Mouse (Mus musculus) limb, embryonic 11.5 days (tissue): Measurements from ENCODE around the gene Spats1. TPM values are rescaled to one million over a fixed set of nuclear protein-coding genes. Genes with fewer than 3 reads are reported as not detected.
A peak's percentile ranks its signal among the peaks of the same experiment; 100 is the strongest.

Source experiments
- ATAC-seq: fragments of 200-750 bp; cut with Nextera tagmentation; 2 replicates; pipeline ENCODE4 v1.8.0; 2017; ENCODE audit warnings: low read depth; ENCODE audit not compliant: insufficient number of reproducible peaks, low FRiP score, low TSS enrichment
- DNase-seq: peaks from one replicate; pipeline ENCODE4 v3.0.0-alpha.2; 2015; ENCODE audit warnings: low spot score
- H3K27ac ChIP-seq: fragments of 300-500 bp; sonication (generic); replicated peaks from 2 replicates; pipeline ENCODE4 v1.5.1; 2014; ENCODE audit warnings: low read depth, mild to moderate bottlenecking, low read length
- H3K27me3 ChIP-seq: fragments of 300-500 bp; sonication (generic); 2 replicates; pipeline ENCODE4 v1.6.1; 2014; ENCODE audit warnings: mild to moderate bottlenecking, low read length, mixed read lengths; ENCODE audit not compliant: control insufficient read depth, insufficient read depth
- H3K36me3 ChIP-seq: fragments of 300-500 bp; sonication (generic); 2 replicates; pipeline ENCODE4 v1.6.1; 2014; ENCODE audit warnings: mild to moderate bottlenecking, low read length, moderate library complexity, mixed read lengths; ENCODE audit not compliant: control insufficient read depth, insufficient read depth
- H3K4me1 ChIP-seq: fragments of 300-500 bp; sonication (generic); 2 replicates; pipeline ENCODE4 v1.6.1; 2014; ENCODE audit warnings: low read length, mixed read lengths; ENCODE audit not compliant: control insufficient read depth, insufficient read depth
- H3K4me2 ChIP-seq: fragments of 300-500 bp; sonication (generic); 2 replicates; pipeline ENCODE4 v1.6.1; 2014; ENCODE audit warnings: low read depth, mild to moderate bottlenecking, moderate library complexity; ENCODE audit not compliant: severe bottlenecking
- H3K4me3 ChIP-seq: fragments of 300-500 bp; sonication (generic); 2 replicates; pipeline ENCODE4 v1.5.1; 2014; ENCODE audit warnings: low read depth, low read length
- H3K9ac ChIP-seq: fragments of 300-500 bp; sonication (generic); 2 replicates; pipeline ENCODE4 v1.6.1; 2014; ENCODE audit warnings: mild to moderate bottlenecking, low read length
- H3K9me3 ChIP-seq: fragments of 300-500 bp; sonication (generic); 2 replicates; pipeline ENCODE4 v1.6.1; 2016; ENCODE audit warnings: low read length; ENCODE audit not compliant: control insufficient read depth
- WGBS: fragments of 180-500 bp; shearing (Covaris S2); extraction: QIAGEN DNeasy Blood & Tissue Kit; methylation state at CpG from one replicate; pipeline ENCODE4 v1.1.7; 2014; 5-methylcytosine and 5-hydroxymethylcytosine counted together
- polyA plus RNA-seq: library from polyadenylated mRNA; unstranded; fragments of >200 nt; fragmentation: Nextera tagmentation; extraction: Ambion mirVana; gene quantifications from 2 replicates; pipeline ENCODE4 v1.2.1, GENCODE M21; 2014

The Spats1 gene
- polyA plus RNA-seq, 1 experiment from 2014 or later: 0.77 TPM

DNA sequence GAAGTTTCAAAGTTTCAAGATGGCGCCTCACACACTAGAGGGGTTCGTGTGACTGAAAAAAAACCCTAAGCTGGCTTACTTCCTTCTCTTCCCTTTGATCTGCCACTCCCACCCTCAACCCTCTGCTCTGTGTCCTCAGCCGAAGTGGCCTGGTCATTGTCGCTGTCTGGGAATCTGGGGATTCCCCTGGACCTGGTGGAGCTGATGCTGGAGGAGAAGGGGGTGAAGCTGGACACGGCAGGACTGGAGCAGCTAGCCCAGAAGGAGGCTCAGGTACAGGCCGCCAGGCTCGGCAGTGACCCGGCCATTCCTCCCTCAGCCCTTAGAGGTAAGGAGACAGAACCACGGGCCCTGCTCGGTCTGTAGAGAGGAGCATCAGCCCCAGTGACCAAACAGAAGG lies 40.6 kb upstream of the Spats1 start:
- Histone ChIP-seq H3K4me1 (no peaks in the 10 kb centered on the region), H3K4me3 (no peak overlapping the region), H3K27me3 (no peaks in the 10 kb centered on the region), H3K4me2 (no peak overlapping the region), H3K9me3 (no peaks in the 10 kb centered on the region), H3K36me3 (no peaks in the 10 kb centered on the region), H3K27ac (no peak overlapping the region), H3K9ac (no peak overlapping the region)
- DNase-seq (no peak), ATAC-seq (no peak)
- WGBS: 85% methylated on average over 10 of the region's 10 CpGs

DNA sequence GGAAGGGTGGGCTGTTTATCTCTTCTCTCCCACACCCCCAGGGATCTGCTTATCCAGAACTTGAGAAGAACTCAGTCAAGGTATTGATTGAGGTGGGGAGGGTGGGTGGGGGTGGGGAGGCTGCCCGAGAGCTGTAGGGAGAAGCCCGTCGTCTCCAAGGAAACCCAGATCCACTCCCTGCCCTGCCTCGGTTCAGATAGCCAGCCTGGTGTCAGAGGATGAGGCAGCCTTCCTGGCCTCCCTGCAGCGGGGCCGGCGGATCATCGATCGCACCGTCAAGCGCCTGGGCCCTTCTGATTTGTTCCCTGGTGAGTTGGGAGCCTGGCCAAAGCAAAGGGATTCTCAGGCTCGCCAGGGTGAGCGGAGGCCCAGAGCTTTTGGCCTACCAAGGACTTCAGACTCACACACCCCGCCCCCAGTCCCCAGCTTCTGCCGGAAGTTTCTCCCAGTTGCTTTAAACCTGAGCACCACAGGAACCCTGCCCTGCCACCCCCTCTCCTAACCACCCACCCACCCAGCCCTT lies 40.0 kb upstream of the Spats1 start:
- Histone ChIP-seq H3K27me3 (no peaks in the 10 kb centered on the region), H3K4me3 (no peak overlapping the region), H3K36me3 (no peaks in the 10 kb centered on the region), H3K9ac (no peak overlapping the region), H3K4me1 (no peaks in the 10 kb centered on the region), H3K27ac (no peak overlapping the region), H3K9me3 (no peaks in the 10 kb centered on the region), H3K4me2 (no peak overlapping the region)
- ATAC-seq (no peak), DNase-seq (no peak)
- 61% methylated on average over 15 of the region's 15 CpGs for WGBS

DNA sequence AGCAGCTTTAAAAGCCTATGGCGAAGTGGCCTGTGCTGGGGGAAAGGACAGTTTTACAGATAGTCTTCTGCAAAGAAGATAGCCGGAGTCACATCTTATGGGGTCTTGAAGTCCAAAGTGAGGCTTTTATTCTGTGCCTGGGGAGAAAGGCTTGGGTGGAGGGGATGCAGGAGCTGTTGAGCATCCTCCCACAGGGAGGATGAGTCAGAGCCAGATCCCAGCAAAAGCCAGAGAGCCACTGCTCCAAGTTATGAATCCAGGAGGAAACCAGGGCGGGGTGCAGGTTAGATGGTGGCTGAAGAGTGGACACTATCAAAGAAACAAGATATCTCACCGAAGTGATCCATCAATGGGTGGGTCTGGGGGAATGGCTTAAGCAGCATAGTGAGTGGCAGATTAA lies 36.5 kb upstream of the Spats1 start:
- DNase-seq: no peak
- Histone ChIP-seq H3K4me2 (no peak overlapping the region), H3K36me3 (peaks cover 5% of the 10 kb centered on the region; the same call in 1 of the 2 replicates), H3K4me1 (peaks cover 4% of the 10 kb centered on the region; the same call in 1 of the 2 replicates), H3K4me3 (no peak overlapping the region), H3K27me3 (no peaks in the 10 kb centered on the region), H3K27ac (no peak overlapping the region), H3K9me3 (no peaks in the 10 kb centered on the region), H3K9ac (no peak overlapping the region)
- ATAC-seq: no peak
- WGBS: 91% methylated on average over 4 of the region's 4 CpGs

DNA sequence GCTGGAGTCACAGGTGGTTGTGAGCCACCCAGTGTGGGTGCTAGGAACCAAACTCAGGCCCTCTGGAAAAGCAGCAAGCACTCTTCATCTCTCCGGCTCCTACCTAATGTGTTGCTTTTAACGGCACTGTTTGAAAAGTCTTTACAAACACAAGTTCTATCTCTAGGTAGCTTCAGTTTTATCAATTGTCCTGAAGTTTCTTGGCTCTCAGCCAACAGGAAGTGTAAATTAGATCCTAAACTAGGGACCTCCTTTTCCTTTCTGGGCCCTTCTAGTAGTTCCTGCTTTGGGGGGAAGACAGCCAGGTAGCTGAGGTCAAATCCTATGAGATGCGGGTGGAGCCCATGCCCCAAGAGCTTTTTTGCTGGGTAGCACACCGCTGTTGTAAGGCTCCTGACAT lies 35.7 kb upstream of the Spats1 start:
- H3K9ac ChIP-seq: no peak overlapping the region
- H3K4me3 ChIP-seq: no peak overlapping the region
- H3K36me3 ChIP-seq: peaks cover 5% of the 10 kb centered on the region; the same call in 1 of the 2 replicates
- DNase-seq (no peak), ATAC-seq (no peak)
- H3K4me2 ChIP-seq: no peak overlapping the region
- no peak overlapping the region for H3K27ac ChIP-seq
- 95% methylated on average over 4 of the region's 4 CpGs for WGBS
- H3K9me3 ChIP-seq: no peaks in the 10 kb centered on the region
- H3K27me3 ChIP-seq: no peaks in the 10 kb centered on the region
- H3K4me1 ChIP-seq: peaks cover 4% of the 10 kb centered on the region; the same call in 1 of the 2 replicates

DNA sequence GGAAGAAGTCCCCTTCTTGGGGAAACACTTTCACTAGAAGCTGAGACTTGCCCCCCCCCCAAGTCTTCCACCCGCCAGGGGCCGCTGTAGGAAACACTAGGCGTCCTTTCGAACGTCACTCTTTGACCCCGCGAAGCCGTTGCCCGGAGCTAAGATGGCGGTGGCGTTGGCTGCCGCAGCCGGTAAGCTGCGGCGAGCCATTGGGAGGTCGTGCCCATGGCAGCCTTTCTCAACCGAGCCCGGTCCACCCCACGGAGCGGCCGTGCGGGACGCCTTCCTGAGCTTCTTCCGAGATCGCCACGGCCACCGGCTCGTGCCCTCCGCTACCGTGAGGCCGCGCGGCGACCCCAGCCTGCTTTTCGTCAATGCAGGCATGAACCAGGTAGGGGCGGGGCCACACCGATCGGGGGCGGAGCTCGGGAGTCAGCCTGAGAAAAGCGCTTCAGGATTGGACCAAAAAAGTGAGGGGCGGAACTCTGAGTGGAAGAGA lies 31.5 kb upstream of the Spats1 start, which contains the start of gene Aars2:
Aars2 (plus strand) TSS at position 142 of the 490 bp plus-strand sequence.
- Histone ChIP-seq H3K27ac (no peak within 1 kb of the TSS; the same call in 1 of the 2 replicates), H3K27me3 (no peaks in the 10 kb centered on the region)
- WGBS: under 1% methylated on average over 42 of the region's 42 CpGs

DNA sequence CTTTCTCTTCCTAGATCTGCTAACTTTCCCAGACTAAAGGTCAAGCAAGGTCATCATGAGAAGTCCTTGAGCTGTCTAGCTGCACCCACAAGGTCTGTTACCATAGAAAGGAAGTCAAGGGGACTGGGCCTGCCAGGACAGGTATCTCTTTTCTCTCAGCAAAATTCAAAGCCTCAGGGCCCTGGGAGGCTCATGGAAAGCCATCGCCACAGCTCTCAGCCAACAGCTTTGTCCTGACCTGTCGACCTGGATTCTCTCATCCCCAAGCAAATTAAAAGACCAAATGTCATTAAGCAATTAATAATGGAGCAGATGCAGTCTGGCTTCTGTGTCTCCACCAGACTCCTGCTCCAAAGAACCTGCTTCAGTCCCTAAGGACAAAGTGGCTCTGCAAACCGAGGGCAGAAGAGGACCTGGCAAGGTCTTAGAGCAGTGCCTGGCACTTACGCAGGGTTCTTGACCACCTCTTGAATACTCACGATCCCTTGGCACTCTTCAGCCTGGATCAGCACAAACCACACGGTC lies 30.8 kb upstream of the Spats1 start:
- no peak overlapping the region for H3K4me3 ChIP-seq
- no peak for DNase-seq
- no peaks in the 10 kb centered on the region for H3K27me3 ChIP-seq
- H3K36me3 ChIP-seq: peaks cover 5% of the 10 kb centered on the region; the same call in 1 of the 2 replicates
- no peak overlapping the region for H3K27ac ChIP-seq
- H3K9me3 ChIP-seq: no peaks in the 10 kb centered on the region
- no peak overlapping the region for H3K9ac ChIP-seq
- no peak for ATAC-seq
- no peak overlapping the region for H3K4me2 ChIP-seq
- WGBS: 76% methylated on average over 6 of the region's 6 CpGs
- H3K4me1 ChIP-seq: peaks cover 4% of the 10 kb centered on the region; the same call in 1 of the 2 replicates

More for the DNA sequence above, 31.5 kb upstream of the Spats1 start, which contains the start of gene Aars2:
- DNase-seq: peak; percentile 96
- H3K9ac ChIP-seq: peak within 1 kb of the TSS; percentile 65
- H3K9me3 ChIP-seq: no peaks in the 10 kb centered on the region
- H3K4me3 ChIP-seq: peak within 1 kb of the TSS; percentile 65
- peaks cover 5% of the 10 kb centered on the region; the same call in 1 of the 2 replicates for H3K36me3 ChIP-seq
- peak within 1 kb of the TSS; percentile 34; the same call in 1 of the 2 replicates for H3K4me2 ChIP-seq
- peaks cover 4% of the 10 kb centered on the region; the same call in 1 of the 2 replicates for H3K4me1 ChIP-seq
- peak; percentile 89 for ATAC-seq

DNA sequence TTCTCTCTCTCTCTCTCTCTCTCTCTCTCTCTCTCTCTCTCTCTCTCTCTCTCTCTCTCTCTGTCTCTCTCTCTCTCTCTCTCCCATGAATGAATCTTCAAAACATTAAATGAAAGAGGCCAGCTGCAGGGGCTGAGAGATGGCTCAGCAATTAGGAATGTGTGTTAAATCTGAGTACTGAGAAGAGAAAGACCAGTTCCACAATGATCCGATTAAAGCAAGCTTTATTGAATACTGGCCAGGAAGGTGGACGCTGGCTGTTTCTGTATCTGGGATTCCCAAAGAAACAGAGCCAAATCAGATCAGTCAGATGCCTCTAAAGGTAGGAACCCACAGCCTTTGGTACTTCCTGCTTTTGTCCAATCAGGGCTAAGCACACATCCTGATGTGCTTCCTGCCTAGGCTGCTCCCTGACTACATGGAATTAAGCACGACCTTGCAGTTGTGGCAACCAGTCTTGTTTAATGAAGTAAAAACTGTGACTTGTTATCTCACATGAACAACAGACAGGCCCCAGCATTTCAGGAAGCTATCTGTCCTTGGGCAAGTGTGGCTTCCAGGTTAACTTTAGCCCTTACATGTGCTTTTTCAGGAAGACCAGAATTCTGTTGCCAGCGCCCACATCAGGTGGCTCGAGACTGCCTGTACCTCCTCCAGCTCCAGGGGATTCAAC lies 28.2 kb upstream of the Spats1 start:
- Histone ChIP-seq H3K4me1 (peaks cover 4% of the 10 kb centered on the region; the same call in 1 of the 2 replicates), H3K9ac (no peak overlapping the region), H3K9me3 (no peaks in the 10 kb centered on the region), H3K27me3 (no peaks in the 10 kb centered on the region), H3K4me2 (no peak overlapping the region), H3K36me3 (peaks cover 2% of the 10 kb centered on the region; the same call in 1 of the 2 replicates), H3K4me3 (no peak overlapping the region), H3K27ac (no peak overlapping the region)
- WGBS: 67% methylated on average over 5 of the region's 5 CpGs
- ATAC-seq (no peak), DNase-seq (no peak)

DNA sequence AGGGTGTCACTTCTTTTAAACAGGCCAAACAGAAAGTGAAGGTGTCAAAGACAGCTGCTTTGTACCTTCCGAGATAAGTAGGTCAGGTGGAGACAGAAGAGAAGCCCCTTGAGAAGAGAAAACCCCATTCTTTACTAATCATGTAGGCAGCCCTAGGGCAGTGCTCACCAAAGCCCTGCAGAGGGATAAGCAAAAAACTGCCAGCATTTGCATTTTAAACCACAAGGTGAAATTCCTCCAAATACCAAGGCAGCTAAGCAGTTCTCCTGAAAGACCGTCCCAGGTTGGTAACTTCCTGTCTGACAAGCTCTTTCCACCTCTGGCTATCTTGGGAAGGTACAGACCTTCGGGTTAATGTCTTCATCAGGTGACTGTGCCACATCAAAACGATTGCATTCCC lies 27.1 kb upstream of the Spats1 start:
- Histone ChIP-seq H3K4me1 (peaks cover under 1% of the 10 kb centered on the region; the same call in 1 of the 2 replicates), H3K9me3 (no peaks in the 10 kb centered on the region), H3K36me3 (no peaks in the 10 kb centered on the region), H3K27me3 (no peaks in the 10 kb centered on the region), H3K4me3 (no peak overlapping the region), H3K27ac (no peak overlapping the region), H3K9ac (no peak overlapping the region), H3K4me2 (no peak overlapping the region)
- WGBS: 56% methylated on average over 4 of the region's 4 CpGs
- ATAC-seq: no peak
- no peak for DNase-seq
